Mouse (Mus musculus): Measurements from ENCODE around the gene Rapgef4. TPM values are rescaled to one million over a fixed set of nuclear protein-coding genes. Genes with fewer than 3 reads are reported as not detected.
A peak's percentile ranks its signal among the peaks of the same experiment; 100 is the strongest.

Gene Rapgef4
- polyA plus RNA-seq, 1 experiment from 2014 or later: 23.4 TPM

GRCm38 (mm10) chr2:72094446-72094845 lies 113.4 kb downstream of the Rapgef4 start:
- Histone ChIP-seq H3K9ac (replicated peaks; ENCODE audit: low read depth, low read length) (no peak overlapping the region), H3K4me3 (replicated peaks; ENCODE audit: low read length) (no peak overlapping the region), H3K9me3 (ENCODE audit: control insufficient read depth, low read length) (no peaks in the 10 kb centered on the region), H3K27ac (ENCODE audit: low read length) (no peak overlapping the region), H3K4me2 (ENCODE audit: low read length) (no peak overlapping the region), H3K36me3 (ENCODE audit: control insufficient read depth, insufficient read depth) (no peaks in the 10 kb centered on the region), H3K4me1 (replicated peaks; ENCODE audit: control insufficient read depth, insufficient read depth, low read length) (peaks cover 20% of the 10 kb centered on the region), H3K27me3 (replicated peaks; ENCODE audit: control insufficient read depth, insufficient read depth, low read length) (no peaks in the 10 kb centered on the region)
- ATAC-seq: no peak
- WGBS: 53% methylated on average over 7 of the region's 7 CpGs

- WGBS: 61% methylated on average over 6 of the region's 6 CpGs
- H3K27me3 ChIP-seq (replicated peaks; ENCODE audit: control insufficient read depth, insufficient read depth, low read length): no peaks in the 10 kb centered on the region
- peaks cover 20% of the 10 kb centered on the region for H3K4me1 ChIP-seq (replicated peaks; ENCODE audit: control insufficient read depth, insufficient read depth, low read length)
- H3K9me3 ChIP-seq (ENCODE audit: control insufficient read depth, low read length): no peaks in the 10 kb centered on the region
- H3K27ac ChIP-seq (ENCODE audit: low read length): no peak overlapping the region
- no peak overlapping the region for H3K9ac ChIP-seq (replicated peaks; ENCODE audit: low read depth, low read length)
- no peak overlapping the region for H3K4me2 ChIP-seq (ENCODE audit: low read length)
- no peak overlapping the region for H3K4me3 ChIP-seq (replicated peaks; ENCODE audit: low read length)
- no peak for ATAC-seq
- H3K36me3 ChIP-seq (ENCODE audit: control insufficient read depth, insufficient read depth): no peaks in the 10 kb centered on the region
Measured at GRCm38 (mm10) chr2:72095002-72095401, 114.0 kb downstream of the Rapgef4 start.

GRCm38 (mm10) chr2:72096345-72096744 lies 115.3 kb downstream of the Rapgef4 start:
- Histone ChIP-seq H3K27ac (ENCODE audit: low read length) (no peak overlapping the region), H3K4me3 (replicated peaks; ENCODE audit: low read length) (no peak overlapping the region), H3K9me3 (ENCODE audit: control insufficient read depth, low read length) (no peaks in the 10 kb centered on the region), H3K4me2 (ENCODE audit: low read length) (no peak overlapping the region), H3K9ac (replicated peaks; ENCODE audit: low read depth, low read length) (no peak overlapping the region), H3K36me3 (ENCODE audit: control insufficient read depth, insufficient read depth) (no peaks in the 10 kb centered on the region), H3K4me1 (replicated peaks; ENCODE audit: control insufficient read depth, insufficient read depth, low read length) (peaks cover 20% of the 10 kb centered on the region), H3K27me3 (replicated peaks; ENCODE audit: control insufficient read depth, insufficient read depth, low read length) (no peaks in the 10 kb centered on the region)
- WGBS: 24% methylated on average over 3 of the region's 3 CpGs
- no peak for ATAC-seq

GRCm38 (mm10) chr2:72098366-72098765 lies 117.3 kb downstream of the Rapgef4 start:
- Histone ChIP-seq H3K4me3 (replicated peaks; ENCODE audit: low read length) (no peak overlapping the region), H3K27me3 (replicated peaks; ENCODE audit: control insufficient read depth, insufficient read depth, low read length) (no peaks in the 10 kb centered on the region), H3K36me3 (ENCODE audit: control insufficient read depth, insufficient read depth) (no peaks in the 10 kb centered on the region), H3K9ac (replicated peaks; ENCODE audit: low read depth, low read length) (no peak overlapping the region), H3K4me2 (ENCODE audit: low read length) (no peak overlapping the region), H3K9me3 (ENCODE audit: control insufficient read depth, low read length) (no peaks in the 10 kb centered on the region), H3K4me1 (replicated peaks; ENCODE audit: control insufficient read depth, insufficient read depth, low read length) (peaks cover 19% of the 10 kb centered on the region), H3K27ac (ENCODE audit: low read length) (no peak overlapping the region)
- WGBS: 91% methylated on average over 8 of the region's 8 CpGs
- no peak for ATAC-seq

- Histone ChIP-seq H3K36me3 (ENCODE audit: control insufficient read depth, insufficient read depth) (no peaks in the 10 kb centered on the region), H3K9ac (replicated peaks; ENCODE audit: low read depth, low read length) (no peak overlapping the region), H3K9me3 (ENCODE audit: control insufficient read depth, low read length) (no peaks in the 10 kb centered on the region), H3K4me3 (replicated peaks; ENCODE audit: low read length) (no peak overlapping the region), H3K27me3 (replicated peaks; ENCODE audit: control insufficient read depth, insufficient read depth, low read length) (no peaks in the 10 kb centered on the region), H3K27ac (ENCODE audit: low read length) (no peak overlapping the region), H3K4me2 (ENCODE audit: low read length) (no peak overlapping the region), H3K4me1 (replicated peaks; ENCODE audit: control insufficient read depth, insufficient read depth, low read length) (peaks cover 17% of the 10 kb centered on the region)
- WGBS: 57% methylated on average over 8 of the region's 8 CpGs
- ATAC-seq: no peak
Measured at GRCm38 (mm10) chr2:72104604-72105003, 123.6 kb downstream of the Rapgef4 start.

GRCm38 (mm10) chr2:72107525-72108180 lies 126.6 kb downstream of the Rapgef4 start:
- WGBS: 31% methylated on average over 12 of the region's 12 CpGs
- no peak for ATAC-seq
- no peak overlapping the region for H3K27ac ChIP-seq (ENCODE audit: low read length)
- H3K9me3 ChIP-seq (ENCODE audit: control insufficient read depth, low read length): no peaks in the 10 kb centered on the region
- H3K4me3 ChIP-seq (replicated peaks; ENCODE audit: low read length): no peak overlapping the region
- H3K27me3 ChIP-seq (replicated peaks; ENCODE audit: control insufficient read depth, insufficient read depth, low read length): no peaks in the 10 kb centered on the region
- H3K36me3 ChIP-seq (ENCODE audit: control insufficient read depth, insufficient read depth): no peaks in the 10 kb centered on the region
- H3K9ac ChIP-seq (replicated peaks; ENCODE audit: low read depth, low read length): no peak overlapping the region
- H3K4me1 ChIP-seq (replicated peaks; ENCODE audit: control insufficient read depth, insufficient read depth, low read length): peaks cover 17% of the 10 kb centered on the region
- no peak overlapping the region for H3K4me2 ChIP-seq (ENCODE audit: low read length)

- H3K9ac ChIP-seq (replicated peaks; ENCODE audit: low read depth, low read length): no peak overlapping the region
- H3K36me3 ChIP-seq (ENCODE audit: control insufficient read depth, insufficient read depth): no peaks in the 10 kb centered on the region
- no peak overlapping the region for H3K4me3 ChIP-seq (replicated peaks; ENCODE audit: low read length)
- no peaks in the 10 kb centered on the region for H3K9me3 ChIP-seq (ENCODE audit: control insufficient read depth, low read length)
- no peak overlapping the region for H3K4me2 ChIP-seq (ENCODE audit: low read length)
- H3K27me3 ChIP-seq (replicated peaks; ENCODE audit: control insufficient read depth, insufficient read depth, low read length): no peaks in the 10 kb centered on the region
- peaks cover 17% of the 10 kb centered on the region for H3K4me1 ChIP-seq (replicated peaks; ENCODE audit: control insufficient read depth, insufficient read depth, low read length)
- no peak overlapping the region for H3K27ac ChIP-seq (ENCODE audit: low read length)
- peak; percentile 40; the same call in 1 of the 2 replicates for ATAC-seq
- 29% methylated on average over 4 of the region's 4 CpGs for WGBS
Measured at GRCm38 (mm10) chr2:72108448-72109312, 127.6 kb downstream of the Rapgef4 start.

GRCm38 (mm10) chr2:72110404-72110803 lies 129.4 kb downstream of the Rapgef4 start:
- no peak overlapping the region for H3K4me2 ChIP-seq (ENCODE audit: low read length)
- no peaks in the 10 kb centered on the region for H3K36me3 ChIP-seq (ENCODE audit: control insufficient read depth, insufficient read depth)
- H3K27me3 ChIP-seq (replicated peaks; ENCODE audit: control insufficient read depth, insufficient read depth, low read length): no peaks in the 10 kb centered on the region
- no peak overlapping the region for H3K9ac ChIP-seq (replicated peaks; ENCODE audit: low read depth, low read length)
- WGBS: 86% methylated on average over 5 of the region's 5 CpGs
- H3K9me3 ChIP-seq (ENCODE audit: control insufficient read depth, low read length): no peaks in the 10 kb centered on the region
- no peak overlapping the region for H3K4me3 ChIP-seq (replicated peaks; ENCODE audit: low read length)
- no peak overlapping the region for H3K27ac ChIP-seq (ENCODE audit: low read length)
- ATAC-seq: no peak
- H3K4me1 ChIP-seq (replicated peaks; ENCODE audit: control insufficient read depth, insufficient read depth, low read length): peaks cover 20% of the 10 kb centered on the region

GRCm38 (mm10) chr2:72113716-72114115 lies 132.7 kb downstream of the Rapgef4 start:
- H3K27ac ChIP-seq (ENCODE audit: low read length): no peak overlapping the region
- 0 out of 2 replicates have a peak, but pooled peaks cover 7% of the 10 kb centered on the region for H3K4me1 ChIP-seq (replicated peaks; ENCODE audit: control insufficient read depth, insufficient read depth, low read length)
- no peaks in the 10 kb centered on the region for H3K9me3 ChIP-seq (ENCODE audit: control insufficient read depth, low read length)
- no peak overlapping the region for H3K9ac ChIP-seq (replicated peaks; ENCODE audit: low read depth, low read length)
- no peak overlapping the region for H3K4me3 ChIP-seq (replicated peaks; ENCODE audit: low read length)
- no peak overlapping the region for H3K4me2 ChIP-seq (ENCODE audit: low read length)
- no peak for ATAC-seq
- H3K36me3 ChIP-seq (ENCODE audit: control insufficient read depth, insufficient read depth): no peaks in the 10 kb centered on the region
- no peaks in the 10 kb centered on the region for H3K27me3 ChIP-seq (replicated peaks; ENCODE audit: control insufficient read depth, insufficient read depth, low read length)
- WGBS: 89% methylated on average over 5 of the region's 5 CpGs

Measured in forebrain, embryonic 16.5 days (tissue).